Mouse (Mus musculus) erythroid progenitor cell, adult 5-6 weeks (primary cell): ENCODE results near the gene Ticrr. TPM values are rescaled to one million over a fixed set of nuclear protein-coding genes. Genes with fewer than 3 reads are reported as not detected.

Source experiments
- ATAC-seq: replicated peaks from 2 replicates; pipeline ENCODE4 v1.8.0; 2016; ENCODE audit warnings: moderate number of reproducible peaks, mild to moderate bottlenecking, moderate TSS enrichment, inconsistent platforms; ENCODE audit not compliant: poor library complexity, low FRiP score, severe bottlenecking
- total RNA-seq, 2 experiments: library from RNA; stranded (forward) in 1 of 2; stranded (reverse) in 1 of 2; fragments of 150-400 nt in 1 of 2; fragments of 186-747, 209-891 nt in 1 of 2; gene quantifications; 2 replicates each; pipeline versions ENCODE4 v1.2.3 to v1.2.4; 2015 to 2017; ENCODE audit warnings: low replicate concordance in 2 of 2

Gene Ticrr
- total RNA-seq, 2 experiments from 2014 or later = 65.1 to 68.3 TPM

GRCm38 (mm10) chr7:79742277-79742658, 82.3 kb downstream of the Ticrr start:
- ATAC-seq = no peak

GRCm38 (mm10) chr7:79742659-79743536, 82.9 kb downstream of the Ticrr start, which contains the start of the genes Pex11a and Wdr93:
Gene Pex11a (minus strand): TSS chr7:79743131.
Gene Wdr93 (plus strand): TSS chr7:79743163.
- peak; percentile 66 for ATAC-seq

- no peak for ATAC-seq
These were observed 84.1 kb downstream of the Ticrr start for GRCm38 (mm10) chr7:79744051-79744450.

GRCm38 (mm10) chr7:79744585-79744984, 84.6 kb downstream of the Ticrr start:
- no peak for ATAC-seq

- ATAC-seq = no peak
These were observed 87.7 kb downstream of the Ticrr start for GRCm38 (mm10) chr7:79747659-79748058.

Other genes starting within 250 kb of the Ticrr start
- 14.7 and 28.5 TPM in 2 replicates for gene Polg, start 193.8 kb upstream of the Ticrr start, total RNA-seq (2015; ENCODE audit: low replicate concordance)
- gene Polg, start 193.8 kb upstream of the Ticrr start, total RNA-seq (2017; ENCODE audit: low replicate concordance) = 50.2 and 51.1 TPM in 2 replicates
- gene Rhcg, start 42.5 kb upstream of the Ticrr start, total RNA-seq (2015; ENCODE audit: low replicate concordance) = not detected in 2 replicates
- gene Rhcg, start 42.5 kb upstream of the Ticrr start, total RNA-seq (2017; ENCODE audit: low replicate concordance) = not detected in 2 replicates
- gene Kif7, start 55.5 kb downstream of the Ticrr start, total RNA-seq (2015; ENCODE audit: low replicate concordance) = not detected in 2 replicates
- 0.13 TPM in 1 of 2 replicates, not detected in the other for gene Kif7, start 55.5 kb downstream of the Ticrr start, total RNA-seq (2017; ENCODE audit: low replicate concordance)
- gene Plin1, start 72.7 kb downstream of the Ticrr start, total RNA-seq (2015; ENCODE audit: low replicate concordance) = not detected in 2 replicates
- gene Plin1, start 72.7 kb downstream of the Ticrr start, total RNA-seq (2017; ENCODE audit: low replicate concordance) = not detected in 2 replicates
- 1.3 and 4.0 TPM in 2 replicates for gene Pex11a, start 82.9 kb downstream of the Ticrr start, total RNA-seq (2015; ENCODE audit: low replicate concordance)
- not detected in 2 replicates for gene Pex11a, start 82.9 kb downstream of the Ticrr start, total RNA-seq (2017; ENCODE audit: low replicate concordance)
- not detected in 2 replicates for gene Wdr93, start 83.0 kb downstream of the Ticrr start, total RNA-seq (2015; ENCODE audit: low replicate concordance)
- gene Wdr93, start 83.0 kb downstream of the Ticrr start, total RNA-seq (2017; ENCODE audit: low replicate concordance) = not detected in 2 replicates
- not detected in 2 replicates for gene Mesp1, start 133.6 kb downstream of the Ticrr start, total RNA-seq (2015; ENCODE audit: low replicate concordance)
- not detected in 2 replicates for gene Mesp1, start 133.6 kb downstream of the Ticrr start, total RNA-seq (2017; ENCODE audit: low replicate concordance)
- not detected in 2 replicates for gene Mesp2, start 150.5 kb downstream of the Ticrr start, total RNA-seq (2015; ENCODE audit: low replicate concordance)
- gene Mesp2, start 150.5 kb downstream of the Ticrr start, total RNA-seq (2017; ENCODE audit: low replicate concordance) = not detected in 2 replicates
- not detected in 2 replicates for gene Anpep, start 200.9 kb downstream of the Ticrr start, total RNA-seq (2015; ENCODE audit: low replicate concordance)
- gene Anpep, start 200.9 kb downstream of the Ticrr start, total RNA-seq (2017; ENCODE audit: low replicate concordance) = not detected in 2 replicates